Mouse (Mus musculus) intestine, embryonic 16.5 days (tissue): Measurements from ENCODE around the gene Dph2. TPM values are rescaled to one million over a fixed set of nuclear protein-coding genes. Genes with fewer than 3 reads are reported as not detected.
A peak's percentile ranks its signal among the peaks of the same experiment; 100 is the strongest.

Experiments used
- ATAC-seq: fragments of 200-750 bp; cut with Nextera tagmentation; 2 replicates; pipeline ENCODE4 v1.8.0; 2017; ENCODE audit warnings: moderate TSS enrichment, moderate library complexity
- H3K27ac ChIP-seq: fragments of 300-500 bp; sonication (generic); 2 replicates; pipeline ENCODE4 v1.5.1; 2014; ENCODE audit warnings: mild to moderate bottlenecking, low read length
- H3K27me3 ChIP-seq: fragments of 300-500 bp; sonication (generic); replicated peaks from 2 replicates; pipeline ENCODE4 v1.6.1; 2014; ENCODE audit warnings: low read length, control low read depth, mixed read lengths; ENCODE audit not compliant: control insufficient read depth, insufficient read depth
- H3K36me3 ChIP-seq: fragments of 300-500 bp; sonication (generic); 2 replicates; pipeline ENCODE4 v1.6.1; 2014; ENCODE audit warnings: low read length, control low read depth; ENCODE audit not compliant: control insufficient read depth, insufficient read depth
- H3K4me1 ChIP-seq: fragments of 300-500 bp; sonication (generic); 2 replicates; pipeline ENCODE4 v1.6.1; 2014; ENCODE audit warnings: low read length, control low read depth, mixed read lengths; ENCODE audit not compliant: control insufficient read depth, insufficient read depth
- H3K4me2 ChIP-seq: fragments of 300-500 bp; sonication (generic); 2 replicates; pipeline ENCODE4 v1.6.1; 2014; ENCODE audit warnings: low read depth, low read length, control low read depth
- H3K4me3 ChIP-seq: fragments of 300-500 bp; sonication (generic); 2 replicates; pipeline ENCODE4 v1.5.1; 2014; ENCODE audit warnings: mild to moderate bottlenecking, low read length
- H3K9ac ChIP-seq: fragments of 300-500 bp; sonication (generic); 2 replicates; pipeline ENCODE4 v1.6.1; 2014; ENCODE audit warnings: low read depth, low read length
- H3K9me3 ChIP-seq: fragments of 300-500 bp; sonication (generic); 2 replicates; pipeline ENCODE4 v1.6.1; 2016; ENCODE audit warnings: low read length, control low read depth; ENCODE audit not compliant: control insufficient read depth
- WGBS: fragments of 180-500 bp; shearing (Covaris S2); extraction: QIAGEN DNeasy Blood & Tissue Kit; methylation state at CpG from one replicate; pipeline ENCODE4 v1.1.7; 2014; 5-methylcytosine and 5-hydroxymethylcytosine counted together
- polyA plus RNA-seq: library from polyadenylated mRNA; unstranded; fragments of >200 nt; fragmentation: Nextera tagmentation; extraction: Ambion mirVana; gene quantifications from 2 replicates; pipeline ENCODE4 v1.2.1, GENCODE M21; 2015

The Dph2 gene
- polyA plus RNA-seq, 1 experiment from 2014 or later = 19.4 TPM

GRCm38 (mm10) chr4:117885994-117886393 is 5.8 kb downstream of the Dph2 start:
- 77% methylated on average over 9 of the region's 9 CpGs for WGBS
- Histone ChIP-seq H3K27ac (no peak overlapping the region), H3K4me3 (peak overlapping the region; percentile 99), H3K27me3 (no peaks in the 10 kb centered on the region), H3K9ac (peak overlapping the region; percentile 95), H3K9me3 (no peaks in the 10 kb centered on the region), H3K36me3 (peaks cover 11% of the 10 kb centered on the region), H3K4me2 (peak overlapping the region; percentile 90), H3K4me1 (peaks cover 29% of the 10 kb centered on the region)
- ATAC-seq = no peak

GRCm38 (mm10) chr4:117885093-117885492 is 6.7 kb downstream of the Dph2 start:
- H3K4me1 ChIP-seq = peaks cover 25% of the 10 kb centered on the region
- ATAC-seq = no peak
- 92% methylated on average over 10 of the region's 10 CpGs for WGBS

GRCm38 (mm10) chr4:117884146-117884545 is 7.7 kb downstream of the Dph2 start:
- H3K4me3 ChIP-seq = peak overlapping the region; percentile 72
- no peak for ATAC-seq
- no peak overlapping the region for H3K27ac ChIP-seq
- no peaks in the 10 kb centered on the region for H3K27me3 ChIP-seq
- peak overlapping the region; percentile 97 for H3K4me2 ChIP-seq
- no peaks in the 10 kb centered on the region for H3K9me3 ChIP-seq
- peak overlapping the region; percentile 82; the same call in 1 of the 2 replicates for H3K9ac ChIP-seq
- WGBS = 100% methylated on average over 1 of the region's 1 CpGs
- peaks cover 11% of the 10 kb centered on the region for H3K36me3 ChIP-seq
- peaks cover 25% of the 10 kb centered on the region for H3K4me1 ChIP-seq

More at GRCm38 (mm10) chr4:117885093-117885492, 6.7 kb downstream of the Dph2 start:
- Histone ChIP-seq H3K36me3 (peaks cover 11% of the 10 kb centered on the region), H3K27ac (no peak overlapping the region), H3K4me3 (no peak overlapping the region), H3K9ac (no peak overlapping the region), H3K4me2 (no peak overlapping the region), H3K9me3 (no peaks in the 10 kb centered on the region), H3K27me3 (no peaks in the 10 kb centered on the region)

- Histone ChIP-seq H3K4me1 (peaks cover 25% of the 10 kb centered on the region), H3K27me3 (no peaks in the 10 kb centered on the region), H3K9me3 (no peaks in the 10 kb centered on the region), H3K4me2 (peak within 1 kb of the TSS; percentile 97), H3K27ac (peak within 1 kb of the TSS; percentile 59), H3K36me3 (peaks cover 11% of the 10 kb centered on the region), H3K9ac (peak within 1 kb of the TSS; percentile 82), H3K4me3 (peak within 1 kb of the TSS; percentile 72)
- WGBS = 2% methylated on average over 88 of the region's 103 CpGs
- peak; percentile 45 for ATAC-seq
These were observed 8.8 kb downstream of the Dph2 start, which contains the start of gene B4galt2 for GRCm38 (mm10) chr4:117882701-117883691. Gene B4galt2, minus strand, starts transcription at chr4:117883487.

GRCm38 (mm10) chr4:117878703-117879102 is 13.1 kb downstream of the Dph2 start:
- H3K9ac ChIP-seq = no peak overlapping the region
- ATAC-seq = no peak
- H3K9me3 ChIP-seq = no peaks in the 10 kb centered on the region
- peaks cover 7% of the 10 kb centered on the region; the same call in 1 of the 2 replicates for H3K4me1 ChIP-seq
- 69% methylated on average over 5 of the region's 5 CpGs for WGBS
- H3K4me3 ChIP-seq = no peak overlapping the region
- H3K4me2 ChIP-seq = no peak overlapping the region
- H3K27ac ChIP-seq = no peak overlapping the region
- no peaks in the 10 kb centered on the region for H3K27me3 ChIP-seq
- no peaks in the 10 kb centered on the region for H3K36me3 ChIP-seq

- ATAC-seq = no peak
- 0 out of 2 replicates have a peak, but pooled peaks cover 4% of the 10 kb centered on the region for H3K4me1 ChIP-seq
- H3K9me3 ChIP-seq = no peaks in the 10 kb centered on the region
- H3K4me2 ChIP-seq = no peak overlapping the region
- H3K9ac ChIP-seq = no peak overlapping the region
- 61% methylated on average over 10 of the region's 10 CpGs for WGBS
- H3K27me3 ChIP-seq = no peaks in the 10 kb centered on the region
- no peak overlapping the region for H3K27ac ChIP-seq
- H3K4me3 ChIP-seq = no peak overlapping the region
- no peaks in the 10 kb centered on the region for H3K36me3 ChIP-seq
These were observed 13.5 kb downstream of the Dph2 start for GRCm38 (mm10) chr4:117878301-117878700.

GRCm38 (mm10) chr4:117873615-117874014 is 18.2 kb downstream of the Dph2 start:
- WGBS = 93% methylated on average over 9 of the region's 9 CpGs
- Histone ChIP-seq H3K9me3 (no peaks in the 10 kb centered on the region), H3K4me2 (no peak overlapping the region), H3K27me3 (no peaks in the 10 kb centered on the region), H3K4me1 (peaks cover 8% of the 10 kb centered on the region), H3K36me3 (no peaks in the 10 kb centered on the region), H3K4me3 (no peak overlapping the region), H3K9ac (no peak overlapping the region), H3K27ac (no peak overlapping the region)
- no peak for ATAC-seq

GRCm38 (mm10) chr4:117872471-117872886 is 19.4 kb downstream of the Dph2 start, which contains the start of gene Ccdc24:
Gene Ccdc24, minus strand, starts transcription at chr4:117872557.
- peak within 1 kb of the TSS; percentile 16 for H3K9ac ChIP-seq
- H3K36me3 ChIP-seq = no peaks in the 10 kb centered on the region
- peaks cover 10% of the 10 kb centered on the region for H3K4me1 ChIP-seq
- no peaks in the 10 kb centered on the region for H3K9me3 ChIP-seq
- WGBS = 10% methylated on average over 14 of the region's 14 CpGs
- H3K27me3 ChIP-seq = no peaks in the 10 kb centered on the region
- no peak within 1 kb of the TSS for H3K27ac ChIP-seq
- peak within 1 kb of the TSS; percentile 22 for H3K4me3 ChIP-seq
- ATAC-seq = peak; percentile 54
- H3K4me2 ChIP-seq = peak within 1 kb of the TSS; percentile 47

GRCm38 (mm10) chr4:117871787-117872186 is 20.0 kb downstream of the Dph2 start:
- H3K4me3 ChIP-seq = no peak overlapping the region
- H3K27me3 ChIP-seq = no peaks in the 10 kb centered on the region
- H3K4me1 ChIP-seq = peaks cover 10% of the 10 kb centered on the region
- H3K9ac ChIP-seq = no peak overlapping the region
- no peak for ATAC-seq
- no peaks in the 10 kb centered on the region for H3K36me3 ChIP-seq
- no peak overlapping the region for H3K27ac ChIP-seq
- 71% methylated on average over 7 of the region's 7 CpGs for WGBS
- no peak overlapping the region for H3K4me2 ChIP-seq
- no peaks in the 10 kb centered on the region for H3K9me3 ChIP-seq
